Mouse (Mus musculus) myocyte (in vitro differentiated cells): Measurements from ENCODE around the gene Myb. TPM values are rescaled to one million over a fixed set of nuclear protein-coding genes. Genes with fewer than 3 reads are reported as not detected.

Experiments used
- H3K27me3 ChIP-seq: one replicate; pipeline ENCODE4 v1.6.1; 2011; ENCODE audit not compliant: control insufficient read depth, insufficient read depth, insufficient read length
- H3K36me3 ChIP-seq: one replicate; pipeline ENCODE4 v1.6.1; 2011; ENCODE audit not compliant: control insufficient read depth, insufficient read depth
- H3K4me2 ChIP-seq: one replicate; pipeline ENCODE4 v1.6.1; 2011; ENCODE audit warnings: low read depth, control low read depth
- H3K4me3 ChIP-seq: one replicate; pipeline ENCODE4 v1.5.1; 2011; ENCODE audit warnings: mild to moderate bottlenecking, control low read depth, moderate library complexity
- H3K79me2 ChIP-seq: one replicate; pipeline ENCODE4 v1.6.1; 2011; ENCODE audit not compliant: control insufficient read depth, insufficient read depth
- H3ac ChIP-seq: one replicate; pipeline ENCODE4 v1.6.1; 2011; ENCODE audit not compliant: control insufficient read depth, insufficient read length
- CEBPB ChIP-seq: IDR thresholded peaks from 2 replicates; pipeline ENCODE4 v1.6.1; 2011; ENCODE audit warnings: mild to moderate bottlenecking, moderate library complexity; ENCODE audit not compliant: poor library complexity, insufficient read depth, severe bottlenecking
- E2F4 ChIP-seq: IDR thresholded peaks from one replicate; pipeline ENCODE4 v1.6.1; 2011; ENCODE audit warnings: mild to moderate bottlenecking, control low read depth, moderate library complexity; ENCODE audit not compliant: insufficient read depth
- MAX ChIP-seq: IDR thresholded peaks from one replicate; pipeline ENCODE4 v1.6.1; 2011; ENCODE audit warnings: low read depth, mild to moderate bottlenecking, control low read depth
- MYOD1 ChIP-seq, 3 experiments: IDR thresholded peaks; one replicate each; pipeline ENCODE4 v1.6.1; 2011; ENCODE audit warnings: control low read depth in 2 of 3, low read depth in 2 of 3, mild to moderate bottlenecking in 2 of 3, moderate library complexity in 1 of 3; ENCODE audit not compliant: insufficient read length in 2 of 3, control insufficient read depth in 1 of 3
- MYOG ChIP-seq, 3 experiments: IDR thresholded peaks; one replicate each; pipeline ENCODE4 v1.6.1; 2011; ENCODE audit warnings: control low read depth in 2 of 3, low read depth in 2 of 3, mild to moderate bottlenecking in 2 of 3; ENCODE audit not compliant: insufficient read length in 2 of 3, control insufficient read depth in 1 of 3, insufficient read depth in 1 of 3
- POLR2A ChIP-seq: IDR thresholded peaks from one replicate; pipeline ENCODE4 v1.6.1; 2011; ENCODE audit warnings: low read depth, mild to moderate bottlenecking, control low read depth, moderate library complexity; ENCODE audit not compliant: insufficient read length
- POLR2AphosphoS2 ChIP-seq: IDR thresholded peaks from one replicate; pipeline ENCODE4 v1.6.1; 2011; ENCODE audit warnings: low read depth, control low read depth; ENCODE audit not compliant: insufficient read length
- REST ChIP-seq: IDR thresholded peaks from one replicate; pipeline ENCODE4 v1.6.1; 2011; ENCODE audit warnings: mild to moderate bottlenecking, control low read depth, moderate library complexity; ENCODE audit not compliant: insufficient read depth, insufficient read length
- SRF ChIP-seq: IDR thresholded peaks from one replicate; pipeline ENCODE4 v1.6.1; 2011; ENCODE audit warnings: low read depth; ENCODE audit not compliant: control insufficient read depth, insufficient read length
- TCF12 ChIP-seq: IDR thresholded peaks from one replicate; pipeline ENCODE4 v1.6.1; 2011; ENCODE audit warnings: mild to moderate bottlenecking, control low read depth; ENCODE audit not compliant: poor library complexity, insufficient read depth, severe bottlenecking
- TCF3 ChIP-seq: IDR thresholded peaks from one replicate; pipeline ENCODE4 v1.6.1; 2011; ENCODE audit warnings: low read depth, control low read depth; ENCODE audit not compliant: insufficient read length
- USF1 ChIP-seq: IDR thresholded peaks from one replicate; pipeline ENCODE4 v1.6.1; 2011; ENCODE audit warnings: low read depth, mild to moderate bottlenecking, control low read depth, moderate library complexity
- polyA plus RNA-seq: library from polyadenylated mRNA; unstranded; fragments of >200 nt; fragmentation: generic; extraction: Trizol; gene quantifications from one replicate; pipeline ENCODE4 v1.2.1, GENCODE M21; 2012; ENCODE audit warnings: missing spikeins

The Myb gene
- polyA plus RNA-seq, 1 experiment: 0.02 TPM

GRCm38 (mm10) chr10:21100646-21101249 is 60.0 kb downstream of the Myb start:
- Histone ChIP-seq H3K4me2 (no peak overlapping the region), H3K27me3 (no peaks in the 10 kb centered on the region), H3K4me3 (no peak overlapping the region), H3ac (no peak overlapping the region), H3K36me3 (no peaks in the 10 kb centered on the region), H3K79me2 (no peaks in the 10 kb centered on the region)
- TF ChIP-seq SRF (no peak), REST (no peak), MAX (no peak), TCF12 (no peak), MYOD1 (IDR thresholded peaks at IDR 0.05; ENCODE audit: control insufficient read depth in 1 of 3, insufficient read length in 2 of 3, low read depth in 2 of 3) (no peak), CEBPB (no peak), E2F4 (no peak), TCF3 (no peak), USF1 (no peak), POLR2AphosphoS2 (no peak), MYOG (IDR thresholded peaks at IDR 0.05; ENCODE audit: control insufficient read depth in 1 of 3, insufficient read depth in 1 of 3, insufficient read length in 2 of 3, low read depth in 2 of 3) (no peak)

GRCm38 (mm10) chr10:21099515-21099914 is 61.3 kb downstream of the Myb start:
- TF ChIP-seq MAX (no peak), POLR2A (no peak), SRF (no peak), TCF3 (no peak), CEBPB (no peak), USF1 (no peak), POLR2AphosphoS2 (no peak), TCF12 (no peak), E2F4 (no peak), MYOG (IDR thresholded peaks at IDR 0.05; ENCODE audit: control insufficient read depth in 1 of 3, insufficient read depth in 1 of 3, insufficient read length in 2 of 3, low read depth in 2 of 3) (no peak), REST (no peak), MYOD1 (IDR thresholded peaks at IDR 0.05; ENCODE audit: control insufficient read depth in 1 of 3, insufficient read length in 2 of 3, low read depth in 2 of 3) (no peak)
- H3K4me2 ChIP-seq: no peak overlapping the region
- H3K36me3 ChIP-seq: no peaks in the 10 kb centered on the region
- H3K27me3 ChIP-seq: no peaks in the 10 kb centered on the region
- no peaks in the 10 kb centered on the region for H3K79me2 ChIP-seq
- H3K4me3 ChIP-seq: no peak overlapping the region
- H3ac ChIP-seq: no peak overlapping the region

DNA sequence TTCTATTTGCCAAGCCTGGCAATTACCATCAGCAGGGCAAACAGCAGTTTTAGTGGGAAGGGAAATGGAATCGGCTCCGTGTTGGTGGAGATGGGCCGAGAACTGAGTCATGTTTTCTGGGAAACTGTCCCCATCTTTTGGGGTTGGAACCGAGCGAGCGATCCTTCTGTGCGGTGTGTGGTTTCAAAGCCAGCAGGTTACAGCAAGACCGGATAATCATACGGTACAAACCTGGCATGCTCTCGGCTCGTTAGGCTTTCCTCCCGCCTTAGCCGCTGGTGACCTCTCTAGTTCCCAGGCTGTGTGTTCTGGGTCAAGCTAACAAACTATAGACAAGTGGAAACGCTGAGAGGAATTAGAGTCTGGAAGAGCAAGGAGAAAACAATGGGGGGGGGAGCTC is 65.2 kb downstream of the Myb start:
- TF ChIP-seq POLR2AphosphoS2 (no peak), TCF12 (no peak), SRF (no peak), USF1 (no peak), MYOG (IDR thresholded peaks at IDR 0.05; ENCODE audit: control insufficient read depth in 1 of 3, insufficient read depth in 1 of 3, insufficient read length in 2 of 3, low read depth in 2 of 3) (no peak), MAX (no peak), E2F4 (no peak), POLR2A (no peak), MYOD1 (IDR thresholded peaks at IDR 0.05; ENCODE audit: control insufficient read depth in 1 of 3, insufficient read length in 2 of 3, low read depth in 2 of 3) (no peak), REST (no peak), CEBPB (no peak), TCF3 (no peak)
- Histone ChIP-seq H3K36me3 (no peaks in the 10 kb centered on the region), H3ac (no peak overlapping the region), H3K4me3 (no peak overlapping the region), H3K27me3 (no peaks in the 10 kb centered on the region), H3K4me2 (no peak overlapping the region), H3K79me2 (no peaks in the 10 kb centered on the region)

DNA sequence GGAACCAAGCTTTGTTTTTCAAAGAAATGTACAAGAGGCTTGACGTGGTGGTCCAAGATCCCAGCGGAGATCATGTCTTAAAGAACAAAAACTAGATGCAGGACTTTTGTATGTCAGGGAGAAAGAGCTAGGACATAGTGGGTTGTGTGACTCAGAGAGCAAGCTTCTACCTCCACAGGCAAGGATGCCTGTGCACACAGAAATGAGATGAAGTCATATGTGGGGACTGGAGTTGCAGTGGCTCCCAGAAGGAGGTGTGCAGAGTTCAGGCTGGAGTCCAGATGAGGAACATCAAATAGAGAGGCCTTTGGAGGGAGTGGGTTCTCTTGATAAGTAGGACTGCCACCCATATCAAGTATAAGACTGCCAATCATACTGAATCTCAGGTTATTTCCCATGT is 65.9 kb downstream of the Myb start:
- no peak for TF ChIP-seq CEBPB
- no peak for TF ChIP-seq MYOD1 (IDR thresholded peaks at IDR 0.05; ENCODE audit: control insufficient read depth in 1 of 3, insufficient read length in 2 of 3, low read depth in 2 of 3)
- no peak for TF ChIP-seq E2F4
- no peak for TF ChIP-seq POLR2A
- TF ChIP-seq MYOG (IDR thresholded peaks at IDR 0.05; ENCODE audit: control insufficient read depth in 1 of 3, insufficient read depth in 1 of 3, insufficient read length in 2 of 3, low read depth in 2 of 3): no peak
- TF ChIP-seq TCF3: no peak
- TF ChIP-seq POLR2AphosphoS2: no peak
- TF ChIP-seq TCF12: no peak
- TF ChIP-seq SRF: no peak
- no peak overlapping the region for H3K4me3 ChIP-seq
- H3K79me2 ChIP-seq: no peaks in the 10 kb centered on the region
- no peak overlapping the region for H3ac ChIP-seq
- no peaks in the 10 kb centered on the region for H3K36me3 ChIP-seq
- H3K27me3 ChIP-seq: no peaks in the 10 kb centered on the region
- H3K4me2 ChIP-seq: no peak overlapping the region
